Mouse (Mus musculus) erythroblast, embryonic 14.5 days (primary cell): ENCODE results near the gene B2m. TPM values are rescaled to one million over a fixed set of nuclear protein-coding genes. Genes with fewer than 3 reads are reported as not detected.

ENCODE experiments used
- H3K27me3 ChIP-seq: 2 replicates; pipeline ENCODE4 v1.6.1; 2012; ENCODE audit warnings: inconsistent platforms; ENCODE audit not compliant: control insufficient read depth
- H3K36me3 ChIP-seq: 2 replicates; pipeline ENCODE4 v1.6.1; 2012; ENCODE audit warnings: mild to moderate bottlenecking, inconsistent platforms; ENCODE audit not compliant: control insufficient read depth
- H3K4me1 ChIP-seq: 2 replicates; pipeline ENCODE4 v1.6.1; 2012; ENCODE audit warnings: inconsistent platforms; ENCODE audit not compliant: control insufficient read depth
- H3K4me3 ChIP-seq: replicated peaks from 2 replicates; pipeline ENCODE3; 2012; ENCODE audit warnings: moderate library complexity, mild to moderate bottlenecking, inconsistent platforms
- H3K9me3 ChIP-seq: 2 replicates; pipeline ENCODE4 v1.6.1; 2012; ENCODE audit warnings: low read length, inconsistent platforms, mixed read lengths; ENCODE audit not compliant: control insufficient read depth
- GATA1 ChIP-seq: IDR thresholded peaks from 2 replicates; pipeline ENCODE4 v1.6.1; 2012; ENCODE audit warnings: low read length, inconsistent platforms, mixed read lengths
- TAL1 ChIP-seq: IDR thresholded peaks from 3 replicates; pipeline ENCODE4 v1.6.1; 2012; ENCODE audit warnings: low read length, inconsistent platforms, mixed read lengths
- polyA plus RNA-seq: library from polyadenylated mRNA; stranded (reverse); fragments of >175 nt; gene quantifications from 2 replicates; pipeline ENCODE4 v1.2.3, GENCODE M21; 2012

The B2m gene
- polyA plus RNA-seq, 1 experiment, result 1.6 TPM

GRCm38 (mm10) chr2:122157561-122157960, 10.1 kb downstream of the B2m start:
- Histone ChIP-seq H3K4me3 (no peak overlapping the region), H3K9me3 (no peaks in the 10 kb centered on the region), H3K27me3 (no peaks in the 10 kb centered on the region), H3K4me1 (no peaks in the 10 kb centered on the region; the same call in 1 of the 2 replicates), H3K36me3 (peaks cover 23% of the 10 kb centered on the region)
- TF ChIP-seq GATA1 (no peak), TAL1 (no peak)

GRCm38 (mm10) chr2:122158362-122158802, 10.9 kb downstream of the B2m start:
- peaks cover 18% of the 10 kb centered on the region for H3K36me3 ChIP-seq
- no peak for TF ChIP-seq GATA1
- TF ChIP-seq TAL1, result no peak
- no peaks in the 10 kb centered on the region for H3K27me3 ChIP-seq
- H3K9me3 ChIP-seq, result no peaks in the 10 kb centered on the region
- H3K4me3 ChIP-seq, result no peak overlapping the region
- H3K4me1 ChIP-seq, result no peaks in the 10 kb centered on the region; the same call in 1 of the 2 replicates

GRCm38 (mm10) chr2:122159667-122160066, 12.2 kb downstream of the B2m start:
- Histone ChIP-seq H3K9me3 (no peaks in the 10 kb centered on the region), H3K27me3 (no peaks in the 10 kb centered on the region), H3K4me1 (no peaks in the 10 kb centered on the region; the same call in 1 of the 2 replicates), H3K4me3 (no peak overlapping the region), H3K36me3 (peaks cover 9% of the 10 kb centered on the region)
- TF ChIP-seq GATA1, result no peak

GRCm38 (mm10) chr2:122160680-122161079, 13.2 kb downstream of the B2m start, which contains the start of gene Trim69:
TSS of gene Trim69 (plus strand) at chr2:122160700.
- TF ChIP-seq TAL1, result no peak
- TF ChIP-seq GATA1, result no peak
- Histone ChIP-seq H3K36me3 (no peaks in the 10 kb centered on the region), H3K27me3 (no peaks in the 10 kb centered on the region), H3K4me1 (no peaks in the 10 kb centered on the region; the same call in 1 of the 2 replicates), H3K9me3 (no peaks in the 10 kb centered on the region), H3K4me3 (no peak within 1 kb of the TSS)

GRCm38 (mm10) chr2:122161542-122161941, 14.1 kb downstream of the B2m start:
- Histone ChIP-seq H3K4me3 (no peak overlapping the region), H3K27me3 (no peaks in the 10 kb centered on the region), H3K36me3 (no peaks in the 10 kb centered on the region), H3K4me1 (no peaks in the 10 kb centered on the region), H3K9me3 (no peaks in the 10 kb centered on the region)
- TF ChIP-seq GATA1, result no peak
- no peak for TF ChIP-seq TAL1

- H3K4me3 ChIP-seq, result no peak overlapping the region
Observed at GRCm38 (mm10) chr2:122162529-122162928, 15.0 kb downstream of the B2m start.

GRCm38 (mm10) chr2:122163430-122164195, 16.1 kb downstream of the B2m start:
- H3K4me3 ChIP-seq, result no peak overlapping the region
- TF ChIP-seq TAL1 (no peak), GATA1 (no peak)

More at GRCm38 (mm10) chr2:122162529-122162928, 15.0 kb downstream of the B2m start:
- no peaks in the 10 kb centered on the region for H3K4me1 ChIP-seq
- no peaks in the 10 kb centered on the region for H3K36me3 ChIP-seq
- TF ChIP-seq GATA1 (no peak), TAL1 (no peak)
- no peaks in the 10 kb centered on the region for H3K9me3 ChIP-seq
- H3K27me3 ChIP-seq, result no peaks in the 10 kb centered on the region

GRCm38 (mm10) chr2:122164293-122164692, 16.8 kb downstream of the B2m start:
- Histone ChIP-seq H3K27me3 (no peaks in the 10 kb centered on the region), H3K36me3 (no peaks in the 10 kb centered on the region), H3K9me3 (no peaks in the 10 kb centered on the region), H3K4me1 (no peaks in the 10 kb centered on the region), H3K4me3 (no peak overlapping the region)
- TF ChIP-seq TAL1 (no peak), GATA1 (no peak)

More at GRCm38 (mm10) chr2:122163430-122164195, 16.1 kb downstream of the B2m start:
- Histone ChIP-seq H3K4me1 (no peaks in the 10 kb centered on the region), H3K36me3 (no peaks in the 10 kb centered on the region), H3K9me3 (no peaks in the 10 kb centered on the region), H3K27me3 (no peaks in the 10 kb centered on the region)

- Histone ChIP-seq H3K27me3 (no peaks in the 10 kb centered on the region), H3K4me3 (no peak overlapping the region), H3K36me3 (no peaks in the 10 kb centered on the region), H3K9me3 (no peaks in the 10 kb centered on the region), H3K4me1 (no peaks in the 10 kb centered on the region)
- TF ChIP-seq TAL1, result no peak
- no peak for TF ChIP-seq GATA1
Observed at GRCm38 (mm10) chr2:122171292-122171691, 23.8 kb downstream of the B2m start.
